Mouse (Mus musculus) megakaryocyte, adult 5-6 weeks (primary cell): ENCODE measurements around the gene Twf2. TPM values are rescaled to one million over a fixed set of nuclear protein-coding genes. Genes with fewer than 3 reads are reported as not detected.
"Not testable (repeated sequence)": the region's sequence is repeated elsewhere in the genome, so short reads cannot be mapped to it uniquely, and the experiment has no call there.

ENCODE experiments used
- ATAC-seq: 2 replicates; pipeline ENCODE4 v1.8.0; 2016; ENCODE audit warnings: mild to moderate bottlenecking, inconsistent platforms; ENCODE audit not compliant: poor library complexity, severe bottlenecking
- total RNA-seq, 2 experiments: library from RNA; stranded (forward) in 1 of 2; stranded (reverse) in 1 of 2; fragments of 153-499, 151-499 nt in 1 of 2; fragments of 221-1000, 200-1000 nt in 1 of 2; gene quantifications; 2 replicates each; pipeline versions ENCODE4 v1.2.3 to v1.2.4; 2015 to 2017

Twf2 gene
- 76.8 and 79.8 TPM in 2 replicates for total RNA-seq (2015)
- total RNA-seq (2017), result 109 and 110 TPM in 2 replicates

GRCm38 (mm10) chr9:106202819-106203636 is at the start of gene Twf2:
Twf2 (plus strand) TSS chr9:106203108.
- peak; percentile 62 for ATAC-seq

- ATAC-seq, result no peak
These were observed 48.8 kb upstream of the Twf2 start for GRCm38 (mm10) chr9:106154106-106154505.

GRCm38 (mm10) chr9:106156419-106156818 is 46.5 kb upstream of the Twf2 start:
- ATAC-seq, result peak; percentile 58

DNA sequence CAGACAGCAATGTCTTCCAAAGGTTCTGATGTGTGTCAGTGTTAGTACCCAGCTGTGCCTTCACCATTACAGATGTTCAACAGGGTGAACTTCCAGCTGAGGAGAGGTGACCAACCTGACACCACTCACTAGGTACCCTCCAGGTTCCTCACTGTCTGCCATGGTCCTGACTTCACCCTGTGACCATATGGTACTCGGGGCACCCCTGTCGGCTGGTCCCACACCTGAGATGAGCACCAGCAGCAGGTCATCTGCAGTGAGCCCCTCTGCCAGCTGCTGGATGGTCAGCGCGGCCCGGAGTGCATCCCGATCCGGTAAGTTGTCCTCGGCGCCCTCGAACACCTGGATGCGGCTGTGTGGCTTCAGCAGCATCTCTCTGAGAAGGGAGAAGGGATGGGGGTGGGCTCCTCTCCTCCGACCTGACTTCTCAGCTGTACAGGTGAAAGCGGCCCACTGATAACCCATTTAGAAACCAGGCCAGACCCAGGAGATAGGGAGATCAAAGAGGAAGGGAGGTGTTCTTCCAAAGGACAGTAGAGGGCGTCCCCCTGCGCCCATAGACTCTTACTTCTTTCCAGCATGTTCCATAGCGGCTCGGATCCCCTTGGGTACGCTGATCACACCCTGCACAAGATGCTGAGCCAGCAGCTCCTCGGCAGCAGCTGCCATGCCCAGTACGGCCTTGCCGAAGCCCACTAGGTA is 45.8 kb upstream of the Twf2 start:
- ATAC-seq, result no peak

GRCm38 (mm10) chr9:106157623-106157925 is 45.3 kb upstream of the Twf2 start:
- no peak for ATAC-seq

GRCm38 (mm10) chr9:106158037-106158491 is 44.8 kb upstream of the Twf2 start, which contains the start of gene Glyctk:
Glyctk (minus strand) TSS chr9:106158138.
- no peak for ATAC-seq

- ATAC-seq, result no peak
These were observed 43.7 kb upstream of the Twf2 start for GRCm38 (mm10) chr9:106159237-106159636.

DNA sequence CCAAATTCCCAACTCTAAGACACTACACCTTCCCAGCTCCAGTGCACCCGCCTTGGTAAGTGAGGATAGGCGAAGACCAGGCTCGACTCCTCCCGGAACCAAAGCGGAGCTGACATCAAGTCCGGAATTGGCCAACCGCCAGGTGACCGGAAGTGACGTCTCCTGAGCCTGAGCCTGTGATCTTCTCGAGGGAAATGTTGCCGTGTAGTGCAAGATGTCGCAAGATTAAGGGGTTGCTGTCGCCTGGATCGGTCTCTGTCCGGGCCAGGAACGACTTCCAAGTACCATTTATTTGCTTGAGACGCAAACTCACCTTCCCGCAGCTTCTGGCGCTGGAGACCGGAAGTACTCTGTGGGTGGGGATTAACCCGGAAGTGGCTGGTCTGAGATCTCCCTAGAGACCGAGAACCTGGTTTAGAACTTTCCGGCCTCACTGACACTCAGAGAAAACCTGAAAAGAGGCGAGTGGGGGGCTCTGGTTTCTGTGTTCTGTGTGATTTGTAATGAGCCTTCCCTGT is 43.1 kb upstream of the Twf2 start:
- ATAC-seq, result peak; percentile 84

GRCm38 (mm10) chr9:106160426-106160825 is 42.5 kb upstream of the Twf2 start:
- ATAC-seq, result peak; percentile 5

DNA sequence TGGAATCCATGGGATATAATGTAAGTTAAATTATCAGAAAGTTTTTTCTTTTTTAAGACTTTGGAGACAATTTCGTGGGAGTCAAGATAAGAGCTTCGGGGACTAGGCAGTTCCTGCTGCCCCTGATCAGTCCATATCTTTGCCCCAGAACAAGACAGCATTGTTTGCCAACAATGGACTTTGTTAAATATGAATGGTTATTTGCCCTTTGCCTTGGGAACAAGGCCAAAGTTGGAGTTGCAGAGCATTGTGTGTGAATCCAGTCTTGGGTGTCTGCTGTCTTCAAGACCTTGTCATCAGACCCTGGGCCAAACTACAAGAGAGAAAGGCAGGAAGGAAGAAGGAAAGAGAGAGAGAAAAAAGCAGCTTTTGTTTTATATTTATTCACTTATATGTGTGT is 36.2 kb upstream of the Twf2 start:
- ATAC-seq, result no peak

GRCm38 (mm10) chr9:106167241-106167640 is 35.7 kb upstream of the Twf2 start:
- ATAC-seq, result no peak

GRCm38 (mm10) chr9:106167703-106168102 is 35.2 kb upstream of the Twf2 start:
- no peak for ATAC-seq

DNA sequence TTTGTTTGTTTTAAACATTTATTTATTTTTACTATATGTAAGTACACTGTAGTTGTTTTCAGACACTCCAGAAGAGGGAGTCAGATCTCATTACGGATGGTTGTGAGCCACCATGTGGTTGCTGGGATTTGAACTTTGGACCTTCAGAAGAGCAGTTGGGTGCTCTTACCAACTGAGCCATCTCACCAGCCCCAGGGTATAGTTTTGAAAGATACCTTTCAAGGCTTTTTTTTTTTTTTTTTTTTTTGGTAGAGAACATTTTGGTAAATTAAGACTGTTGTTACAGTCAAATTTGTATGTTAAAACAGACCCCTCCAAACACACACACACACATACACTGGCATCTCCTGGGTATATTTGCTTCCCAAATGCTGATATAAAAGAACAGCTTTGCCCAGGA is 33.9 kb upstream of the Twf2 start:
- not testable (repeated sequence) for ATAC-seq

DNA sequence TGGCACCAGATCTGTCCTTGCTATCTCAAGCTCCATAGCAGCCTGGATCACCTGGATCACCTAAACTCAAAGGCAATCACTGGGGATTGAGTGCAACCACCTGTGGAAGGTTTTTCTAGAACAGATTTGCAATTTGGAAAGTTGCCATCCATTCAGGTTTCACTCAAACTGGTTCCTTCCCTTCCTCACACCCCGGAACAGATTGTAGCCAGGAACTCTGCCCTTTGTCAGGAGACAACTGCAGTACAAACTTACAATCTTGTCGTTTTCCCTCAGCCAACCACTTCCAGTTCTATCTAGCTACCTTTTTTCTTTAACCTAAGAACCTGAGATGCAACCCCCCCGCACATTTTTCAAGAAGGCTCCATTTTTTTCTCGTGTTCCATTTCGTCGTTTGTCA is 33.0 kb upstream of the Twf2 start:
- no peak for ATAC-seq

GRCm38 (mm10) chr9:106170556-106171345 is 32.2 kb upstream of the Twf2 start, which contains the start of gene Wdr82:
Wdr82 (plus strand) TSS chr9:106170928.
- ATAC-seq, result peak; percentile 87

- peak; percentile 29 for ATAC-seq
These were observed 31.4 kb upstream of the Twf2 start for GRCm38 (mm10) chr9:106171346-106172158.

DNA sequence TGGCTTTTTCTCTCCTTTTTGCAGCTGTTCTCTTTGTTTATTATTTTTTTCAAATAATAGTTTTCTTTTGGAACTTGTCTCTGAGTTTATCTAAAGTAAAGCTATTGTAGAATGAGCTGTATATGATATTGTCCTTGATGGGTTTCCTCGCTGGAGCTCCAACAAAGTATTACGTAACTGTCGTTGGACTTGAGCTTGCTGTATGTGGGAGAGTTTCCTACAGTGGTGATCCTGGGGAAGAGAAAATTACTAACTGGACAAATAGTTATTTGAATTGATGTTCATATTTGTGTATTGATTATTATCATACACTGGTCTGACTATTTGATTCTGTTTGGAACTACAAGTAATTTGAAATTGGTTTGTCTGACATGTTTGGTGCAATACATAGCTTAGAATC is 30.4 kb upstream of the Twf2 start:
- no peak for ATAC-seq

DNA sequence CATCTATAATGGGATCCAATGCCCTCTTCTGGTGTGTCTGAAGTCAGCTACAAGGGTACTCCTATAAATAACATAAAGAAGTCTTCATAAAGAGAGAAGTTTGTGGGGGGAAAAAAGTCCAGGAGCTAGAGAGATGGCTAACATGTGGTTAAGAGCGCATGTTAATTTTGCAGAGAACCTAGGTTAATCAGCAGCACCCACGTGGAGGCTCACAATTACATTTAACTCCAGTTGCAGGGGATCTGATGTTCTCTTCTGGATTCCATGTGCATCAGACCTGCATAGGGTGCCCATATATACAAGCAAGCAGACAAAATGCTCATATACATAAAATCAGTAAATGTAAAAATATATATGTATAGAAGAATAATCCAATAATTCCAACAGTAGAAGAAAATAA is 29.5 kb upstream of the Twf2 start:
- no peak for ATAC-seq

- ATAC-seq, result no peak
These were observed 27.2 kb upstream of the Twf2 start for GRCm38 (mm10) chr9:106175552-106176200.

GRCm38 (mm10) chr9:106176769-106177168 is 26.1 kb upstream of the Twf2 start:
- ATAC-seq, result no peak
